Mouse (Mus musculus): Measurements from ENCODE around the gene Nipsnap1.
A peak's percentile ranks its signal among the peaks of the same experiment; 100 is the strongest.

Gene Nipsnap1

DNA sequence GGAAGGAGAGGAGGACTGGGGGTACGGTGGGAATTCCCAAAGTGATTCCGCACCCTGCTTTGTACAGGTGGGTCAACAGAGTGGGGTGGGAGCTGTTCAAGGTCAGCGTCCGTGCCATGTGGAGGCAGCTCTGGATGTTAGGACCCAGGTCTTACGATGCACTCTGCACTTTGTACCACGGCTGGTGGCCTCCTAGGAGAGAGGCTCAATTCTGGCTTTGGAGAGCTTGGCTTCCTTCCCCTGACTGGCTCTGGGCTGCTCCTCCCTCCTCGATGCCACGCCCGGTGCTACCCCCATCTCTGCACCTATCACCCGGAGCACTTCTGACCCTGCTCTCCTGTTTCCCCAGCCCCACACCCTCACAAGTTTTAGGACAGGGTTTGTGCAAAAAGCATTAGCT, 800 bp downstream of the Nipsnap1 start:
- DNase-seq: peak; percentile 77 to 90

DNA sequence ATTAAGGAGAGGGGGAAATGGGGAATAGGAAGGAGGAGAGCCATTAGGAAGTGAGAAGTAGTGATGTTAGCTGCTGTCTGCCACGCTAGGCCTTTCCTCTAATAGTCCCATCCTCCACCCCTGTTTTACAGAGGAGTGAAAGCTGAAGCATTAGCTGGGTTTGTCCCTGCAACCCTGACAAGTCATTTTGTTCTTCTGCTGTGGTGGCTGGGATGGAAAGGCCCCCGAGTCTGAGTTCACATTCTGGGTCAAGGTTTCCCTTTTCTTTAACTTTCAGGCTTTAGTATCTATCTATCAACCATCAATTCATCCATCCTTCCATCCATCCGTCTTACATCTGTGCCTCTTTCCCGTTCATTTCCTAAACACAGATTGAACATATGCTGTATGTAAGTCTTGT, 7.3 kb downstream of the Nipsnap1 start:
- DNase-seq: no peak

DNA sequence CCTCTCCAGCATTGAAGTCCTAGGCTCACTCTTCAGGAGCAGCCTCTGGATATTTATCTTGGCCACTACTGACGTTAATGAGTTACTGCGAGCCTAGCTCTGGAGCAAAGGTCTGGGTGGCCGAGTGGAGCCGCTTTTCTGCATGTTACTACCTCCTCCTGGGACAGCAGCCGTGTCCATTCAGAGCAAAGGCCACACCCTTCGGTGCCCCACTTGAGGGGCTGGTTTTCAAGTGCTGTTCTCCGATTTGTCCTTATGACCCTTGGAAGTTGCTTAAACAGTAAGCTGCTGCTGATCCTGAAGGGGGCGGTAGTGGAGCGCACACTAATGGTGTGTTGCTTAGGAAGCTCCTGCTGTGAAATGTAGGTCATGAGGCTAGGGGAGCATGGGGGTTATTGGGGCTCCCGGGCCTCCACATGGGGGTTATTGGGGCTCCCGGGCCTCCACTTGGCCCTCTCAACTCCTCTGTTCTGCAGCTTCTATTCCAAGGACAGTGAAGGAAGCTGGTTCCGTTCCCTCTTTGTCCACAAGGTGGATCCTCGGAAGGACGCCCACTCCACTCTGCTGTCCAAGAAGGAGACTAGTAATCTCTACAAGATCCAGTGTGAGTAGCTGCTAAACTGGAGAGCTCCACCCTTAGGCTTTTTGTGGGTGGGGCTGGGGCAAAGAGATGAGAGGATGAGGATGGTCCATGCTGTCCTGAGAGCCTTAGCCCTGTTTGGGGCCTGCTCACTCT, 9.3 kb downstream of the Nipsnap1 start:
- DNase-seq: peak; percentile 82 to 95

DNA sequence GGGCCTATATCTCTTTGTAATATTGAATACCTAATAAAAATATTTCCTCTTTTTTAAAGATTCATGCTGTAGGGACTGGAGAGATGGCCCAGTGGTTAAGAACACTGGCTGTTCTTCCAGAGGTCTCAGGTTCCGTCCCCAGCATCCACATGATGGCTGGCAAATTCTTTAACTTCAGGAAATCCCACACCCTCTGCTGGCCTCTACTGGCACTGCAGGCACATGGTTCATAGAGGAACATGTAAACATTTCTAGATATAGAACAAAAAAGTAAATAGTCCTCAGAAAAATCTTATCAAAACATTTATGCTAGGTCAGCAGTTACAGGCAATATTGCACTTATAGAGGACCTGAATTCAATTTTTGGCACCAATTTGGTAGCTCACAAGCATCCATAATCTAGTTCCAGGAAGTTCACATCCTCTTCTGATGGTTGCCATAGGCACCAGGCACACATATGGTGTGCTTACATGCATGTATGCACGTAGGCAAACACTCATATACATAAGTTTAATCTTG, 11.7 kb downstream of the Nipsnap1 start:
- DNase-seq: peak; percentile 61 to 83

DNA sequence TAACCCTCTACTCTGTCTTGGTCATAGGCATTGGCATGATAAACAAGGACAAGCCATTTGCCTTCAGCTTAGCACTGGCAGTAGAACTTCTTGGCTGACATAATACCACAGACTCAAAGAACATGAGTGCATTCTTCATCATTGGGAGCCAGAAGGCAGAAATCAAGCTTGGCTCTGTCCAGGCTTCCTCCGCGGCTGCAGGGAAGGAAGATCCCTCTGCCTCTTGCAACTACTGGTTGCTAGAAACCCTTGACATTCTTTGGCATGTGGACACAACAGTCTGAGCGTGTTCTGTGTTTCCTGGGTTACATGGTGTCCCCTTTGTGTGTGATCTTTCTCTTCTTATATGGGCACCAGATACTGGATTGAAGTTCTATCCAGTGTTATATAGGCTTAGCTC, 13.2 kb downstream of the Nipsnap1 start:
- DNase-seq: no peak

DNA sequence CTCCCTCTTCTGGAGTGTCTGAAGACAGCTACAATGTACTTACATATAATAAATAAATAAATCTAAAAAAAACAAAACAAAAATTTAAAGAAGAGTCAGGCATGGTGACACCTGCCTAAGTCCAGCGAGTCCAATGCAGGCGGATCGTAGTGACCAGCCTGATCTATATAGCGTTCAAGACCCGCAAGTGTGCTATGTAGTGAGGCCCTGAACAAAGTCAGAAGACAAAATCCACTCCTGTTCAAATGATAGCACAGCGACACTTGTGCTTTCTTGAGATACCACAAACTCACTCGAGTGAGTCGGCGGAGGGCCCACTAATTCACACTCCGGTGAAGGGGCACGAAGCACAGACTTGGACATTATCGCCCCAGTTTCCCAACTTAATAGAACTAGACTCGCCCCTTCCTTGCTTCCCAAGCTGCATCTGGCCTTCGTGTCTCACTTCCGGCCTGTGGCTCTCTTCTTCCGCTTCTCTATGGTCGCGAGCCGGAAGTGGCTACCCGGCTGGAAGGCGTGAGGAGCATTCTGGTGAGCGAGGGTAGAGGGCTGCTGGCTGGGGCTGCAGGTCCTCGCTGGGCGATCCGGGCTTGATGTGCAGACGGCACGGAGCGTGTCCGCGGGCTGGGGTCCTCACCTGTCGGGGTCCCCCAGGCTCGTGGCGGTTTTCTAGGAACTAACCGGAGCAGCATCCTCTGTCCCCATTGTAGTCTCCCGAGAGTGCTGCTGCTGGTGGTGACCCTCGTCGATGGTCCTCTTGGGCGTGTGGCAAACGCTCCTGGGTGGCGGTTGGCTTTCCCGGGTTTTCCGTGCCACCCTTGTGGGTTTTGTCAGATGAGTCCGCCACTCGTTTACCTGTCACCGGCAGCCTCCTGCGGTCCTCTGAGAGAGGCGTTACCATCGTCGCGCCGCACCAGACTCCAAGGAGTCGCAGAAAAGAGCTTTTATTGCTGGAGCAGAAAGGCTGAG, 21.4 kb downstream of the Nipsnap1 start, which contains the start of gene Thoc5:
Gene Thoc5, plus strand, starts transcription at position 473 of the 969 bp plus-strand sequence.
- DNase-seq: peak; percentile 83 to 92

DNA sequence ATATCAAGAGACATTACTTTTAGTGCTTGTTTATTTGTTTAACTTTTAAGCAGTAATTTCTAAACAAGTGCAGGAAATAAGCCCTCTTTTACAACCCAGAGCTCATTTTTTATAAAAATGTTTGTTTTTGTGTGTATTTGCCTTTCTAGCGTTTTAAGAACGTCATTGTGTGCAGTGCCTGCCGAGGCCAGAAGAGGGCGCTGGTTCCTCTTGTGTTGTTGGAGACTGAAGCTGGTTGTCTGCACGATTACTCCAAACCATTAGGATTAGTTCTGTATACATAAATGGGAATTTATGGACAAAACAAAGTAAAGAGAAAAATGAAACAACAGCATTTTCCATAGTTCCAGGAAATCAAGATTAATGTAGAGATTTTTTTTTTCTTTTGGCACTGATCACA, 26.7 kb downstream of the Nipsnap1 start:
- peak in 1 of 2 experiments; percentile 33 for DNase-seq

DNA sequence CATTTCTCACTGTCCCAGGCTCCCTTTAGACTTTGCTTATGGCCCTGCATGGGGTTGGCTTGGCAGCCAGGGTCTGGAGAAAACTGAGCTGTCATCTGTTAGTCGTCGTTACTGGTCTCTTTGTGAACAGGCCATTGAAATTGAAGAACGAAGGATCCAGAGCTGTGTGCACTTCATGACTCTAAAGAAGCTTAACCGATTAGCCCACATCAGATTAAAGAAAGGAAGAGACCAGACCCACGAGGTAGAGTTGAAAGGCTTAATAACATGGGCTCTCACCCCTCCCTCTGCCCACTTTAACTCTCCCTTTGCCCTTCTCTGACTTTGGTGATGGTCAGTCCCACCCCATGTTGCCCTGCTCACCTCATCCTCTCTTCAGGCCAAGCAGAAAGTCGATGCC, 28.2 kb downstream of the Nipsnap1 start:
- DNase-seq: no peak

DNA sequence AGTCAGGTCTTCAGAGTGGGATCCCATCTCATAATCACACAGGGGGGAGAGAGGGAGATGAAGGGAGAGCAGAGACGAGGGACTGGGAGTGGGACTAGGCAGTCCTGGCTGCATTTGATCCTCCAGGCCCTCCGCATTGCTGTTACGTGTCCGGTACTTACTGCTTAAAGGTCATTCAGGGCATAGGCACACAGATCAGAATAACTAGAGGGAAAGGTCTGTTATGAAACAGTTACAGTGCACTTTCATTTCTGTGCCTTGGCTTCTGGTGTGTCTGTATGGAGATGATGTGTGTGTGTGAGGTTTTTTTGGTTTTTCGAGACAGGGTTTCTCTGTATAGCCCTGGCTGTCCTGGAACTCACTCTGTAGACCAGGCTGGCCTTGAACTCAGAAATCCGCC, 32.5 kb downstream of the Nipsnap1 start:
- DNase-seq: no peak

DNA sequence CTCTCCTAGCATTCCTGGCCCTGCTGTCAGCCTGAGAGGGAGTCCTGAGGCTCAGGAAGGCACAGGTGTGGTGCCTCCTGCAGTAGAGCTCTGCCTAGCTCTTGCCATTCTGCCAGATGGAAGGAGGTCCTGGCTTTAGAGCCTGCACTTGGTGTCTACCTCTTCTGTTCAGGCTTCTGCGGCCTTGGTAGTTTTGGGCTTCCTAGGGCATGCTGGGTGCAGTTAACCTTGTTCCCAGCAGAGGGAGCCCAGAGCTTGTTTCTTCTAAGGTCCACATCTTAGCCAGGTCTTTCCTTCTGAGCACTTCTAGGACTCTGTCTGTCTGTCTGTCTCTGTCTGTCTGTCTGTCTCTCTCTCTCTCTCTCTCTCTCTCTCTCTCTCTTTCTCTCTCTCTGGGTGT, 42.3 kb downstream of the Nipsnap1 start:
- peak; percentile 64 to 83 for DNase-seq

DNA sequence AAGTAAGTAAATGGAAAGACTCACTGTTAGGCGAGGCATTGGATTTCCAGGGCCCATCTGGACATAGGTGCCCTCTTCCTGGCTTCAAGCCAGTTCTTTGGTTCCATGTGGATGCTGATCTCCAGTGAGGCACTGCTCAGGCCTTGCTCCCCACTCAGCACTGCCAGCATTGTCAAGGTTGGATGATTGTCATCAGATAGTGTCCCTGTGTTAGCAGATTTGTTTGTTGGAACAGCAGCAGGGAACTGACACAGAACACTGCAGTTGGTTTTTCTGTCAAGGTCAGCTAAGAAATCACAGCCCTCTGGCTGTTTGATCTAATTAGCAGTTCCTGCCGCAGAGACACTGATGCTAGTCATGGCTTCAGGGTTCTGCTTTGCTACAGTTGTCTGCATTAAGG, 47.5 kb downstream of the Nipsnap1 start:
- DNase-seq: peak in 1 of 2 experiments; percentile 15

DNA sequence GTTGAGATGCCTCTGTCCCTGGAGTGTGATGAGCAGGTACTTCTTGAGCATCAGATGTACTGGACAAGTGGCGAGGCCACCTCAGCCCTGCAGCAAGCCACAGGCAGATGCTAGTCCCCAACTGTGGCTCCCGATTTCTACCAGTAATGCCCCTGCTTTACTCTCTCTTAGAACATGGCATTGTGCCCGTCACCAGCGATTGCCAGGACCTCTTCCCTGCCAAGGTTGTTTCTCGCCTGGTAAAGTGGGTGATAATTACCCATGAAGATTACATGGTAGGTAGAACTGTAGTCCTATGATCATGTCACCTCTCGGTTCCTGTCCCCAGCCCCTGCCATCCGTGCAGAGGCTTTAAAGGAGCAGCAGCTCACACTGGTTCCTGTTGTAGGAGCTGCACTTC, 48.0 kb downstream of the Nipsnap1 start:
- no peak for DNase-seq

DNA sequence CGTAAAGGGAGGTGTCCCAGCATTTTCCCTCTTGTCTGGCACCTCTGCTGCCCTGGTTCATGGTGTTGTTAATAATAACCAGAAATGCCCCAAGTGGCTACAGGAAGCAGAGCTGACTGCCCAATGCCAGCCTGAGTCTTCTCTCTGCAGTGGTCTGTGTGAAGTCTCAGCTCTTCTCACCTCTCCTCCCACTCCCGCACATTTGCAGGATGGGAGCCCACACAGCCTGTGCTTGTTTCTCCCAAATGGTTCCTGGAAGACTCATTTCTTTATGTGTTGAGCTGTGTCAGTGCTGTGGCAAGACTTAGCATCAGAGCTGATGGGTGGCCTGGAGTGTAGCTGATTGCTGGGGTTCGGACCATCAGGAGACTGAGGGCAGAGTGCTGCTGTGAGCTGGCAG, 53.5 kb downstream of the Nipsnap1 start:
- no peak for DNase-seq

DNA sequence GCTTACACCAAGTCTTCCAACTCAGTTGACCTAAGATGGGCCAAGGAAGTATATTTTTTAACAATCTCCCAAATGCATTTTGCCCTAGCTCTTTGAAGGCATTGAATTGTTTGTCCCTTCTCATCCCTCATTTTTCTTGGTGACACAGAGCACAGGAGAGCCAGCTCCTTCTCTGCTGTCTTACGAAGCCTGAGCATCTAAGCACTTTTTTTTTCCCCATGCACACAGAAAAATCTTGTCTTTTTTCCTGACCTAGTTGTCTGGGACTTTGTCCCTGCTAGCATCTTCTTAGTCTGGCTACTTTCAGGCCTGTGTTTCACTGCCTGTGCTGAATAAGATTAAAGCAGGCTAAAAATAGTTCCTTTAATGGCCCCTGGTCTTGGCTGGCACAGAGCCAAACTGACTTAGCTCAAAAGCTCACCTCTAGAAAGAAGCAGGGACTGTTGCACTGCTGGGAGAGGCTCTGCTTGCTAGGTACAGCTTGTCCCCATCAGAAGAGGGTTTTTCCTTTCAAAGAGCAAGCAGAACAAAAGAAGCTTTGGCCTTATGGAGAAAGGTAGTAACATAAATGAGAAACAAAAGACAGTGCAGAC, 57.4 kb downstream of the Nipsnap1 start:
- DNase-seq: peak; percentile 90 to 91

DNA sequence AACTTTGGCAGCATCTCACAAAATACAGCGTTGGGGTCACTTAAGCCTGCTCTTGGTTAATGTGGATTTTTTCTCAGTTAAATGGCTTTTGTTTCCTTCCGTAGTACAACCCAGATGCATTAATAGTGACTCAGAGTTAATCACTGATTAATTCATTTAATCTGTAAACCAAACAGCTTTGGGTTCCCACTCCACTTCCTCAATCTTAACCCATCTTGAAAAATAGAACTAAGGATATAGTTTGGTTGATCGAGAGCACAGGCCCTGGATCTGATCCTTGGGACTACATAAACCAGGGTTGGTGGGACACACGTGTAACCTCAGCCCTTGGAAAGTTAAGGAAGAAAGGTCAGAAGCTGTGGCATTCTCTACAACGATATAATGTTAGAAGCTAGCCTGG, 62.5 kb downstream of the Nipsnap1 start:
- DNase-seq: no peak

All from kidney, postnatal 25 days (tissue).